Mouse (Mus musculus) limb, embryonic 11.5 days (tissue): ENCODE results near the gene Pfas. TPM values are rescaled to one million over a fixed set of nuclear protein-coding genes. Genes with fewer than 3 reads are reported as not detected.

Experiments
- ATAC-seq: fragments of 200-750 bp; cut with Nextera tagmentation; 2 replicates; pipeline ENCODE4 v1.8.0; 2017; ENCODE audit warnings: low read depth; ENCODE audit not compliant: insufficient number of reproducible peaks, low FRiP score, low TSS enrichment
- DNase-seq: peaks from one replicate; pipeline ENCODE4 v3.0.0-alpha.2; 2015; ENCODE audit warnings: low spot score
- H3K27ac ChIP-seq: fragments of 300-500 bp; sonication (generic); replicated peaks from 2 replicates; pipeline ENCODE4 v1.5.1; 2014; ENCODE audit warnings: low read depth, mild to moderate bottlenecking, low read length
- H3K27me3 ChIP-seq: fragments of 300-500 bp; sonication (generic); 2 replicates; pipeline ENCODE4 v1.6.1; 2014; ENCODE audit warnings: mild to moderate bottlenecking, low read length, mixed read lengths; ENCODE audit not compliant: control insufficient read depth, insufficient read depth
- H3K36me3 ChIP-seq: fragments of 300-500 bp; sonication (generic); 2 replicates; pipeline ENCODE4 v1.6.1; 2014; ENCODE audit warnings: mild to moderate bottlenecking, low read length, moderate library complexity, mixed read lengths; ENCODE audit not compliant: control insufficient read depth, insufficient read depth
- H3K4me1 ChIP-seq: fragments of 300-500 bp; sonication (generic); 2 replicates; pipeline ENCODE4 v1.6.1; 2014; ENCODE audit warnings: low read length, mixed read lengths; ENCODE audit not compliant: control insufficient read depth, insufficient read depth
- H3K4me2 ChIP-seq: fragments of 300-500 bp; sonication (generic); 2 replicates; pipeline ENCODE4 v1.6.1; 2014; ENCODE audit warnings: low read depth, mild to moderate bottlenecking, moderate library complexity; ENCODE audit not compliant: severe bottlenecking
- H3K4me3 ChIP-seq: fragments of 300-500 bp; sonication (generic); 2 replicates; pipeline ENCODE4 v1.5.1; 2014; ENCODE audit warnings: low read depth, low read length
- H3K9ac ChIP-seq: fragments of 300-500 bp; sonication (generic); 2 replicates; pipeline ENCODE4 v1.6.1; 2014; ENCODE audit warnings: mild to moderate bottlenecking, low read length
- H3K9me3 ChIP-seq: fragments of 300-500 bp; sonication (generic); 2 replicates; pipeline ENCODE4 v1.6.1; 2016; ENCODE audit warnings: low read length; ENCODE audit not compliant: control insufficient read depth
- WGBS: fragments of 180-500 bp; shearing (Covaris S2); extraction: QIAGEN DNeasy Blood & Tissue Kit; methylation state at CpG from one replicate; pipeline ENCODE4 v1.1.7; 2014; 5-methylcytosine and 5-hydroxymethylcytosine counted together
- polyA plus RNA-seq: library from polyadenylated mRNA; unstranded; fragments of >200 nt; fragmentation: Nextera tagmentation; extraction: Ambion mirVana; gene quantifications from 2 replicates; pipeline ENCODE4 v1.2.1, GENCODE M21; 2014

Pfas gene
- polyA plus RNA-seq = 43.6 and 48.8 TPM in 2 replicates

- DNase-seq (peak; percentile 98), ATAC-seq (peak; percentile 84)
- no peaks in the 10 kb centered on the region for H3K9me3 ChIP-seq
- peak within 1 kb of the TSS; percentile 74 for H3K4me3 ChIP-seq
- H3K4me2 ChIP-seq = peak within 1 kb of the TSS; percentile 55
- H3K27ac ChIP-seq = peak within 1 kb of the TSS; percentile 65
- H3K36me3 ChIP-seq = no peaks in the 10 kb centered on the region; the same call in 1 of the 2 replicates
- no peaks in the 10 kb centered on the region for H3K27me3 ChIP-seq
- peaks cover 4% of the 10 kb centered on the region; the same call in 1 of the 2 replicates for H3K4me1 ChIP-seq
- WGBS = 10% methylated on average over 38 of the region's 38 CpGs
- peak within 1 kb of the TSS; percentile 82 for H3K9ac ChIP-seq
These were observed at the start of gene Pfas for GRCm38 (mm10) chr11:69008182-69009121. Pfas (minus strand) TSS chr11:69008460.

DNA sequence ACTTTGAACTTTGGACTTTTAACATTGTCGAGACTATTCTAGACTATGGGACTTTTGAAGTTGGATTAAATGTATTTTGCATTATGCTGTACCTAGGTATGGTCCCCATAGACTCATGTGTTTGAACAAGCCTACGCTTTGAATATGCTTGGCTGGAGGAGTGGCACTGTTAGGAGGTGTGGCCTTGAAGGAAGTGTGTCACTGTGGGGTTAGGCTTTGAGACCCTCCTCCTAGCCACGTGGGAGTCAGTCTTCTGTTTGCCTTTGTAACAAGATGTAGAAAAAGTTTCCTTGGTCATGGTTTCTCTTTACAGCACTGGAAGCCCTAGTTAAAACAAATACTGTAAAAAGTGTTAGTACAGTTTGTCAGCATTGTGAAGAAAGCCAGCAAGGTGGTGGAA lies 45.6 kb upstream of the Pfas start:
- Histone ChIP-seq H3K9me3 (no peaks in the 10 kb centered on the region), H3K4me2 (no peak overlapping the region), H3K36me3 (peaks cover 15% of the 10 kb centered on the region; the same call in 1 of the 2 replicates), H3K27me3 (no peaks in the 10 kb centered on the region), H3K4me3 (no peak overlapping the region), H3K4me1 (peaks cover 6% of the 10 kb centered on the region; the same call in 1 of the 2 replicates), H3K27ac (no peak overlapping the region), H3K9ac (no peak overlapping the region)
- ATAC-seq (no peak), DNase-seq (no peak)
- WGBS = 77% methylated on average over 3 of the region's 3 CpGs

- H3K27me3 ChIP-seq = no peaks in the 10 kb centered on the region
- no peak overlapping the region for H3K27ac ChIP-seq
- H3K4me1 ChIP-seq = no peaks in the 10 kb centered on the region
- no peak overlapping the region for H3K9ac ChIP-seq
- no peak for ATAC-seq
- H3K9me3 ChIP-seq = no peaks in the 10 kb centered on the region
- no peak overlapping the region for H3K4me3 ChIP-seq
- peaks cover 15% of the 10 kb centered on the region; the same call in 1 of the 2 replicates for H3K36me3 ChIP-seq
- no peak for DNase-seq
- 77% methylated on average over 2 of the region's 2 CpGs for WGBS
- no peak overlapping the region for H3K4me2 ChIP-seq
These were observed 44.7 kb upstream of the Pfas start for GRCm38 (mm10) chr11:69052824-69053421.

DNA sequence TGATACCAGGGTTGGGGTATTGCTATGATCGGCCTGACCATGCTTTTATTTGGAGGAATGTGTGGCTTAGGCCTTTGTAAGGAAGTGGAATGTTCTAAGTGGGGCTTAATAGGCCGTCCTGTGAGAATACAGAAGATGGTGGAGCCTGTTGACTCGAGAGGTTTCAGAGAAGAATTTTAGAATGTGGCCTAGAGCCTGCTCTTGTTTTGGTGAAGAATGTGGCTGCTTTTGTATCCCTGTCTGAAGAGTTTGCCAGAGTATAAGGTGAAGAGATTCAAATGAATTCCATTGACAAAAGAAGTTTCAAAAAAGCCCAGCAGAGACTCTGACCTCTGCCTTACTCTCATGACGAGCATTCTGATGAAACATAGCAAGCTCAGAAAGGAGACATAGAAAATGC lies 43.5 kb upstream of the Pfas start:
- no peak overlapping the region for H3K4me3 ChIP-seq
- peaks cover 2% of the 10 kb centered on the region for H3K4me1 ChIP-seq
- no peak overlapping the region for H3K9ac ChIP-seq
- H3K27ac ChIP-seq = no peak overlapping the region
- DNase-seq (no peak), ATAC-seq (no peak)
- no peaks in the 10 kb centered on the region for H3K27me3 ChIP-seq
- H3K36me3 ChIP-seq = peaks cover 15% of the 10 kb centered on the region; the same call in 1 of the 2 replicates
- H3K4me2 ChIP-seq = no peak overlapping the region
- no peaks in the 10 kb centered on the region for H3K9me3 ChIP-seq
- 90% methylated on average over 4 of the region's 4 CpGs for WGBS

DNA sequence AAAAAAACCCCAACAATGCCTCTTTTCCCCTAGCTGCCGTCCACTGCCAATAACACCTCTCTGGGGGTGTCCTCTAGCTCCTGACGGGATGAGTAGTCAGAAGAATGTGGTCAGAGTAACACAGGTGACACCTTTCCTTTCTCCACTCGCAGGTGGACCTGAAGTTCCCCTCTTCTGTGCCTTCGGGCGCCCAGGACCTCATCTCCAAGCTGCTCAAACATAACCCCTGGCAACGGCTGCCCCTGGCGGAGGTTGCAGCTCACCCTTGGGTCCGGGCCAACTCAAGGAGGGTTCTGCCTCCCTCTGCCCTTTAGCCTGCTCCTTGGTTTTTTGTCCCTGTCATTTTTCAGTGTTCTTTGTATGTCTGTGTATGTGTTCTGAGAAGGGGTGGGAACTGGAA lies 42.5 kb upstream of the Pfas start:
- WGBS = 95% methylated on average over 8 of the region's 8 CpGs
- no peak for ATAC-seq
- Histone ChIP-seq H3K4me2 (no peak overlapping the region), H3K4me1 (peaks cover 8% of the 10 kb centered on the region), H3K36me3 (peaks cover 15% of the 10 kb centered on the region; the same call in 1 of the 2 replicates), H3K27ac (no peak overlapping the region), H3K27me3 (no peaks in the 10 kb centered on the region), H3K9ac (no peak overlapping the region), H3K4me3 (no peak overlapping the region), H3K9me3 (no peaks in the 10 kb centered on the region)
- no peak for DNase-seq

DNA sequence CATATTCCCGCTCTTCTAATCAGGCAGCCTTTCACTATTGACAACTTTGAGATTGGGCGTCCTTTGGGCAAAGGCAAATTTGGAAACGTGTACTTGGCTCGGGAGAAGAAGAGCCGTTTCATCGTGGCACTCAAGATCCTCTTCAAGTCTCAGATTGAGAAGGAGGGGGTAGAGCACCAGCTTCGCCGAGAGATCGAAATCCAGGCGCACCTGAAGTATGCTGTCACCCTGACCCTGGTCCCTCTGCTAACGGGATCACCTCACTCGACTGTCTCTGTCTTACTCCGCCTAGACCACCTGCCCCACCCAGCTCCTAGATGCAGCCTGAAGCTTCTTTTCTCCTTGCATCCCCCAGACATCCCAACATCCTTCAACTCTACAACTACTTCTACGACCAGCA lies 39.9 kb upstream of the Pfas start:
- 95% methylated on average over 14 of the region's 14 CpGs for WGBS
- H3K27ac ChIP-seq = no peak overlapping the region
- H3K4me2 ChIP-seq = no peak overlapping the region
- H3K9me3 ChIP-seq = no peaks in the 10 kb centered on the region
- DNase-seq (no peak), ATAC-seq (no peak)
- no peaks in the 10 kb centered on the region for H3K27me3 ChIP-seq
- peaks cover 8% of the 10 kb centered on the region for H3K4me1 ChIP-seq
- H3K9ac ChIP-seq = no peak overlapping the region
- no peak overlapping the region for H3K4me3 ChIP-seq
- peaks cover 15% of the 10 kb centered on the region; the same call in 1 of the 2 replicates for H3K36me3 ChIP-seq

- Histone ChIP-seq H3K27me3 (no peaks in the 10 kb centered on the region), H3K9me3 (no peaks in the 10 kb centered on the region), H3K27ac (no peak overlapping the region), H3K9ac (no peak overlapping the region), H3K36me3 (peaks cover 15% of the 10 kb centered on the region; the same call in 1 of the 2 replicates), H3K4me3 (no peak overlapping the region), H3K4me2 (no peak overlapping the region), H3K4me1 (peaks cover 8% of the 10 kb centered on the region)
- 94% methylated on average over 12 of the region's 12 CpGs for WGBS
- no peak for DNase-seq
- no peak for ATAC-seq
These were observed 39.3 kb upstream of the Pfas start for GRCm38 (mm10) chr11:69047592-69047991.

- WGBS = 19% methylated on average over 9 of the region's 9 CpGs
- H3K36me3 ChIP-seq = peaks cover 15% of the 10 kb centered on the region; the same call in 1 of the 2 replicates
- DNase-seq = no peak
- peaks cover 8% of the 10 kb centered on the region for H3K4me1 ChIP-seq
- H3K4me3 ChIP-seq = peak overlapping the region; percentile 94
- H3K27ac ChIP-seq = no peak overlapping the region; the same call in 1 of the 2 replicates
- peak overlapping the region; percentile 83 for H3K4me2 ChIP-seq
- no peaks in the 10 kb centered on the region for H3K9me3 ChIP-seq
- H3K9ac ChIP-seq = peak overlapping the region; percentile 87
- H3K27me3 ChIP-seq = no peaks in the 10 kb centered on the region
- no peak for ATAC-seq
These were observed 38.1 kb upstream of the Pfas start for GRCm38 (mm10) chr11:69046395-69046774.
